Mouse (Mus musculus) WW6 (cell line): ENCODE results near the gene Flrt1.
"Not testable (repeated sequence)": the region's sequence is repeated elsewhere in the genome, so short reads cannot be mapped to it uniquely, and the experiment has no call there.

ENCODE experiments used
- DNase-seq: peaks from one replicate; pipeline ENCODE4 v3.0.0-alpha.2; 2013; ENCODE audit warnings: low read depth, low spot score

Gene Flrt1

DNA sequence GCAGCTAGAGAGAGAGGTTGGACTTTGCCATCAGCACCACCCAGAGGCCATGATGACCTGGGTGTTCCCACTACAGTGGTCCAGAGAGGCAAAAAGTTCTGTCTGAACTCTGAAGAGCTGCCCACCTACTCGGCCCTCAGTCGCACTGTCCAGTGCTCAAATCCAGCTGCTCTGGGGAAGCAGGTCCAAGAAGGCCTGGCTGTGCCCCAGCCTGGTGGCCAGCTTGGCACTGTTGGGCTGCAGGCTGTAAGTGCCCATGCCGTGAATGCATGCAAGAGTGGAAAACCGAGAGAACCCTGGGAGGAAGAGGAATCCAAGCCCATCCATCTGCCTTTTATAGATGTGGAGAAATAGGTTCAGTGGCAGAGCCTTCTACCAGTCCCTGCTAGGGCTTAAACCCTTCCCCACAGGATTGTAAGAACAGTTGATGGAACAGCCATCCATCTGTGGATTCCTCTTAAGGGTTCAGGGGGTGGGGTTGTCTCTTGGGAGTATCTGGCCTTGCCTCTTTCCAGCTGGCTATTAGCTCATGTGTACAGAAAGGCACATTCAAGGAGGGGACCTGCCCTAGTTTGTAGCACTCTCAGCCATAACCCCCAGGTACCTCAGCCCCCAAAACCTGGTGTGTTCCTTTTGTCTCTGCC lies 2.1 kb downstream of the Flrt1 start:
- DNase-seq, result no peak

DNA sequence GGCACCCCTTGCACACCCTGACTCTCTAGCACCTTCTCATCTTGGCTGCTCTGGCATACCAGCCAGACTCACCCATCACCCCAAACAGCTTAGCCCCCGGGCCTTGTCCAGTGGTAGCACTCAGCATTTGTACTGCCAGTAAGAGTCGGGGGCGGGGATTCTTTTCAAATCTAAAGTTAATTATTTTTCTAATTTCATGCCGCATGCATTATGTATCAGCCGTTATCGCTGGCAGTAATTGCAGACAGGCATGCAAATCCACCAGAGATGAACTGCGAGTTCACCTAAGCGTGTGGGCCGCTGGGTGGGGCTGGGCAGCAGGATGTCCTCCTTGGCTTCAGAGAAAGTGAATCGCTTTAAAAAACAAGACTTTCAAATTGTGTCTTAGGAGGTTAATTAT lies 3.5 kb downstream of the Flrt1 start:
- DNase-seq, result no peak

DNA sequence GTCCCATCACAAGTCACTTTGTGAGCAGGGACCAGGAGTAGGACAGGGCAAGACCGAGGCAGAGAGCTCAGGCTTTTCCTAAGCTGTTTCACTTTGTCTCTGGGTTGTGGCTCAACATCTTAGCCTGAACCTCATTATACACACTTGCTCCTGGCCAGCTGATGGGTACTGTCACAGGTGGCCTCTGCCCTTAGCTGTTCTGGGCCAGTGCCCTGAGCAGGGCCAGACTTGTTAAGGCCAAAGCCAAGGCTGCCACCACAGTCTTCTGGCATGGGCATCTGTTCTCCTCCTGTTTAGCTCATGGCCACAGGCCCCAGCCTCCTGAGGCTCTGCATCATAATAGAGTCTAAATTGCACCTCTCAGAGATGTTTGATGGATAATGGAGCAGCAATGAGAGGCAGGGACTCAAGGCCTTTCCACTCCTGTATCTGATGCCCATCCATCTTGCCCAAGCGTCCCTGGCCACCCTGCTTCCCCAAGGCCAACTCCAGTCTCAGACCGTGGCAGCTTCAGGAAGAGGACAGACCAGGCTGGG lies 5.8 kb downstream of the Flrt1 start:
- DNase-seq, result no peak

DNA sequence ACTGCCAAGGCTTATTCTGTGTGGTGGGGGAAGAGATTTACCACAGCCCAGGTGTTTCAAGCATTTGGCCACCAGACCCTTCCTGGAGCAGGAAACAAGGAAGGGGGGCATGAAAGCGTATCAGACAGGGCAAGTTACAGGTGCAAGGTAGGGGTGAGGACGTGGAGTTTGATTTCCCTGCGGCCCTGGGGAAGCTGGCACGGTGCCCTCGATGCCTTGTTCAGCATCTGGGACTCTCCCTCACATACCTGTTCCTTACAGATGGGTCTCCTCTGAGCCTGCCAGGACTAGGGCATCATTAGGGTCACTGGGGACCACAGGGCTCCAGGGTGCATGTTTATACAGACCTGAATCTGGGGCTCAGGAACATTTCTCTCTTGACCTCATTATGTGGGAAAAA lies 12.8 kb downstream of the Flrt1 start:
- DNase-seq, result no peak

DNA sequence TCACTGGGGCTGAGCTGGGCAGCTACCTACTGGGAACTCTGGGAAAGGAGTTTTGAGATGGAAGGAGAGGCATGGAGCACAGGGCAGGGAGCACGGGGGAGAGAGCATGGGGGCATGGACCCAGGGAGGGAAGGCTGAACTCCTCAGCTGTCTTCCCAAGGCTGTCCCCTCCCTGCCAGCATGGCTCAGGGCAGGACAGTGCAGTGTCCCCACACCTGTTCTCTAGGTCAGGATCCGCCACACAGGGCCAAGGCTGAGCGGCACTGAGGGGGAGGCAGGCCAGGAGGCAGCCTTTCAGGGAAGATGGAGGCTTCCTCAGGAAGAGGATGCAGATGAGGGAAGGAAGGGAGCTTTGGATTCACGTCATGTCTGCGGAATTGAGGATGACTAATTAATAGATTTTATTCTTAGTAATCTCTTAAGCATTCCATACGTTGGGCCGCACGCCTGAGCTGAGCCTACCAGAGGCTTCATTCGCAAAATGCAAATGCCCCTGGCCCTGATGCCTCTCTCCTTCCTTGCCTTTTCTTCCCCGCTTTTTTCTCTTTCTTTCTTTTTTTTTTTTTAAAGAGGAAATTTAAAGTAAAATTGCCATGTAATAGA lies 14.0 kb downstream of the Flrt1 start:
- DNase-seq, result no peak

DNA sequence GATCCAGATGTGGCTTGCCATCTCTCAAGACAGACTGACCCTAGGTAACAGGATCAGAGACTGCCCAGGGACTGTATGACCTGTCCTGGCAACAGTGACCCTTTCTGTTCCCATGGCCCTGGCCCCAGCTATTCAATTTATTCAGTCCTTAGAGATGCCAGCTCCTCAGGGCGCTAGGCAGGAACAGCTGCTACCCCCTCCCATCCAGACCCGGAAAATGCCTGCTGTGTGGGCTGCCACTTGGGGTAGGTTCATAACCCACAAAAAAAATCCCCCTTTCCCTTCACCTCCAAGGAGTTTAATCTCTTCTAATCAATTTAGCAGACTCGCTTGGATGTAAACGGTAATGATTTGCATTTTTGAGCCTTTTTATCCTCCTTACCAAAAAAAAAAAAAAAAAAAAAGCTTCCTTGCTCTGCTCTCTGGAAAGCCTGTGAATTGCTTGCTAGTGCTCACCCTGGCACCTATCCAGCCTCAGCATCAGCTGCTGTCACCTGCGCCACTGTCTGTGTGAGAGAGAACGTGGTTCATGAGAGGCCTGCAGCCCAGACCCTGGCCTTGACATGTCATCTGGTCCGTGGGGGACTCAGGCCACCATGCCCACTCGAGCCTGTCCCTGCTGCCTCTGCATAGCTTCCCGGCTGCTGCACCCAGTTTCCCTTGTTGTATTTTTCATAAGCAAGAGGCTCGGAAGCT lies 15.0 kb downstream of the Flrt1 start:
- no peak for DNase-seq

DNA sequence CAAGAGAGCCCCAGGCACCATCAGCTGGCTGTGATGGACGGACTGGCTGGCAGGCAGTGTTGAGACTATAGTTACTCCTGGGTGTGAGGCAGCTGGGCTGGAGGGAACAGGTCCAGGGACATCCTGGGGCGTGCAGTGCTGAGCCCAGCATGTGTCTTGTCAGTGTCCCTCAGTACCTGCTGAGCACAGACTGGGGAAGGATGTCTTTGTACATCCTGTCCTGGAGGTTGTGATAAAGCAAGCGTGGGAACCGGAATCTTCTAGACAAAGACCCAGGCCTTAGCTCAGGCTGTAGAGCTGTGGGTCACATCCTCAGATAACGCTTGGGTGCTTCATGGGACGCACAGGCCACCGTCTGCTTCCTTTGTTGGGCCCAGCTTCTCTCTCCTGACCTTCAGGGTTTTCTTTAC lies 15.7 kb downstream of the Flrt1 start:
- DNase-seq, result no peak

DNA sequence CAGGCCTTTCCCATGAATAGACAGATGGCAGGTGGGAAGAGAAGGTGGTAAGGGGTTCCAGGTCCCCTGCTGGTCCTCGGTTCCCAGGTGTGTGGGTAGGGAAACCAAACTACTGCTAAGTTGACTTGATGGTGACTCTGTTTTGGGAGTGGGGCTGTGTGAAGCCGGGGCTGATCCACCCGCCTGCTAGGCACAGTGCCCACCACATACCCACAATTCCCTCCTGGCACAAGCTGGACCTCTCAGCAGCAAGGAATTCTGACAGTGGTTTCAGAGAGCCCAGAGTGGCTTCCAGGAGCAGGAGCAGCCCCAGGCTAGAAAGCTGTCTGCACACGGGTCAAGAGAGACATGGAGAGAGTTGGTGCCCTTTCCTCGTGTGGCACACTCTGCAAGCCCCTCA lies 16.5 kb downstream of the Flrt1 start:
- DNase-seq, result no peak

DNA sequence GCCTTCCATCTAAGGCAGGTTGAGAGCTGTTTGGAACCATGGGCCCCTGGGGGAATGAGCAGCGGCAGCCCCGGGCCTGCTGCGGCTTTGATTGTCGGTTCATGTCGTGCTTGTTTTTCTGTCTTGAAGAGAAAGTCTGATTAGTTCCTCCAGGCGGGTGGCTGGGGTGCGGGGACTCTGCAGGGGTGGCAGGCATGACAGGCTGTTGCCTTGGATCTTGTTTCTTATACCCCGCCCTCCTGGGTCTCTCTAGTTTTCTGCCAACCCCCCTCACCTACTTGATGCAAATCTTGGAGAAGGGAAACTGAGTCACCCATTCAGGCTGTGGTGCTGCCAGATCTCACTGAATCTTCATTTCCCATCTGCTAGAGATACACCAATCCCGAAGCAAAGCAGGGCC lies 17.0 kb downstream of the Flrt1 start:
- DNase-seq, result no peak

DNA sequence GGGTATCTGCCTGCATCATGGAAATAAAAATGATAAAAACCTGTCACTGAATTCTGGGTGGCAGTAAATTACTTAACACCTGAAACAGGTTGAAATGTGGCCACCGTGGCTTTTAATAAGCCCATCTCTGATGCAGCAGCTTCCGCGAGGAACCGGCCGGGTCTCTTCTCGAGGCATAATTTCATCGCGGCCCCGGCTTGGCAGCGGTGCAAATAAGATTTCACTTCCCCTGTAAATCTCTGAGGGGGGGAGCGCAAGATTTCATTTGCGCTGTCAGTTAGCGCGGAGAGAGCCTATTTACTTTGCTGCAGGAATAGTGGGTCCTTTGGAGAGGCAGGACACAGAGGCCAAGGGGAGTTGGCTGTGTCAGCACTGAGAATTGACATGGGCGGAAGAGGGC lies 20.8 kb downstream of the Flrt1 start:
- DNase-seq, result no peak

DNA sequence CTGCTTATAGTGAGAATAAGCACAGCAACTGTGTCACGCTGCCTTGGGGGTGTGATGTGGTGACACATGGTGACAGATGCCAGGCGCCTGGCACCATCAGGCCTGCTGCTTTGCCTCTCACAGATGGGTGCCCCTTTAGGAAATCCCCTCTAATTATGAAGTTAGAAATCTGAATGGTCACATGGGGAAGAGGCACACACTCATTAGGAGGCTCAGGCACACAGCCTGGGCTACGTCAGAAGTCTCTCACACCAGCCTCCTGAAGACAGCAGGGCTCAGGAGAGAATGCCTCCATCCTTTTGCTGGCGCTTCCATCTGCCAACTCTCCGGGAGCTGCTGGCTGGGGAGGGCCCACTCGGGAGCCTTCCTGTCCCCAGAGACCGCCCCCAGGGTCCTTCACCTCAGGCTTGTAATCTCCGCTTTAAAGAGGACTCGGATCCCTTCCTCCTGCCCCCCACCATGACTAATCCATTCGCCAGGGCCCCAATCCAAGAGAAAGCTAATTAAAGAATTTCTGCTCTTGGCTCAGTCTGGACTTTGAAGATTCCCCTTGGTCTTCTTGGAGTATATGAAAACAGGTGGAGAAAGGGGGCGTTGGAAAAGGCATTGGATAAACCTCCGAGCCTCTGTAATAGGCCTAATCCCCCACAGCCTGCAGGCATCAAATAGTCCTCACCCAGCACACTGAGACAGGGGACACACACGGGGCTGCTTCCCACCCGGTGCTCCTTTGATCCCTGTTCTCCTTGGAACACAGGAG lies 22.3 kb downstream of the Flrt1 start:
- DNase-seq, result no peak

DNA sequence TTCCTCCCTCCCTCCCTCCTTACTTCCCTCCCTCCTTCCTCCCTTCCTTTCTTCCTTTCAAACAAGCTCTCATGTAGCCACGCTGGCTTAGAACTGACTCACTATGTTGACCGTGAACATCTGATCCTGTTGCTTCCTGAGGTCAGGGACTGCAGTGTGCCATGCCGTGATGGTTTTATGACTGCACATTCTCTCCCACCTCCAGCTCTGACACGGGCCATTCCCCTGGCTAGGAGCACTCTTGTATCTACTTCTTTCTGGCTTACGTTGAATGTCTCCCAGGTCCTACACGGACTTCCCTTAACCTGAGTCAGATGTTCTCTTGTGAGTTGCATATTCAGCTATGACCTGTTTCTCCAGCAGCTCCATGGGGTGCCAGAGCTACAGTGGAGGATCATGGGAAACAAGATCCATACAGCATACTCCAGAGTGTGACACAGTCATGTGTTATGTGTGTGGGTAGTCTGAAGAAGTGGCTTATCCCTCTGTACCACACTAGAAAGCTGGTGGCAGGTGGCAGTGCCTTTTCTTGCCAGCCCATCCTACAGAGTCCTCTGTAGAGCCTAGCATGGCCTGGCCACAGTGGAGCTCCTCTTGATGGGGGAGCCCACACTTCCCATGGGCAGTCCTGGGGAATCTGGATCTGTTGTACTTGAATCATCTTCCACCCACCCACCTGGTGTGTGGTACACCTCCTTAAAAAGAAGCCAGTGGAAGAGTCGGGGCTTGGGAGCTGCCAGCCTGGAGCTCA lies 23.8 kb downstream of the Flrt1 start:
- no peak for DNase-seq

DNA sequence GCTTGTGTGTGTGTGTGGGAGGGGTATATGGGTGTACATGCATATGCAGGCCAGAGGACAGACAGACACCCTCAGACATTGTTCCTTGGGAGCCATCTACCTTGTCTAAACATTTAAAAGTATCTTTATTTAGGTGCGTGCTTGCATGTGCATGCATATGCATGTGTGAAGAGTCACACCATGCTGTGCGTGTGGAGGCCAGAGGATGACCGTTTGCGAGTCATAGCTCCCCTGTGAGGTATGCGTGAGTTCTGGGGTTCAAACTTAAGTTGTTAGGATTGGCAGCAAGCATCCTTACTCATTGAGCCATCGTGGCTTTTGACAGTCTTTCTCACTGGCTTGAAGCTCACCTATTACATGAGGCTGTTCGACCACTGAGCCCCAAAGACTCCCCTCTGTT lies 27.3 kb downstream of the Flrt1 start:
- no peak for DNase-seq

DNA sequence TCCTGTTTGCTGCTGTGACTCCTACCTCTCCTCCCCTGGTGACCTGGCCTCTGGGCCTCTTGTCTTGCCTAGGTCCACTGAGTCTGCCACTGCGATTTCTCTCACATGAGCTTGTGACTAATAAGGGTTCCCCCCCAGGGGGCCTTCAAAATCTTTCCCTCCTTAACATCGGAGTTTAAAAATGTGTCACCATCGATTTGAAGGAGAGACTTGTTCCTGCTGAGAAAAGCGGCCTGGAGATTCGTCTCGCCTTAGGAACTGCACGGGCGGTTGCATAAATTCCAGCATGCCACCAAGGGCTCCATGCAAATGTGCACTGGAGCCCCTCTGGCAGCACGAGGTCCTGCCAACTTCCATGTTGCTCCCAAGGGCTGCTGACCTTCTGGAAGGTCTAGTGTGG lies 27.9 kb downstream of the Flrt1 start:
- no peak for DNase-seq

DNA sequence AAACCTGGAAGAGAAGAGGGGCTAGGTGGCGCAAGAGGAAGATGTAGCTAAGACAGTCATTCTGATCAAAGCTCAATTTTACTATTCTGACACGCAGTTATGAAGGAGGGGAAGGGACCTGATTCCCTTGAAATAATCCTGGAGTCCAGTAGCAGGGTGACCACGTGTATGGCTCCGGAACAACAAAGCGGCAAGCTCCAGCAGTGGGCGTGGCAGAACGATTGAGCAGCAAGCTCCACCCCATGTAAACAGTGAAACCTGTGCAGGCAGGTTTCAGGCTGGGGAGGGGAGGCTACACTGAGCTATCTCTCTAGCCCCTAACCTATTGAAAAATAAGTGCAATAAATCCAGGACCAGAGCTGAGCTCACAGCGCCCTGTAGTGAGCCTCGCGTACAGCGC lies 30.2 kb downstream of the Flrt1 start:
- not testable (repeated sequence) for DNase-seq

DNA sequence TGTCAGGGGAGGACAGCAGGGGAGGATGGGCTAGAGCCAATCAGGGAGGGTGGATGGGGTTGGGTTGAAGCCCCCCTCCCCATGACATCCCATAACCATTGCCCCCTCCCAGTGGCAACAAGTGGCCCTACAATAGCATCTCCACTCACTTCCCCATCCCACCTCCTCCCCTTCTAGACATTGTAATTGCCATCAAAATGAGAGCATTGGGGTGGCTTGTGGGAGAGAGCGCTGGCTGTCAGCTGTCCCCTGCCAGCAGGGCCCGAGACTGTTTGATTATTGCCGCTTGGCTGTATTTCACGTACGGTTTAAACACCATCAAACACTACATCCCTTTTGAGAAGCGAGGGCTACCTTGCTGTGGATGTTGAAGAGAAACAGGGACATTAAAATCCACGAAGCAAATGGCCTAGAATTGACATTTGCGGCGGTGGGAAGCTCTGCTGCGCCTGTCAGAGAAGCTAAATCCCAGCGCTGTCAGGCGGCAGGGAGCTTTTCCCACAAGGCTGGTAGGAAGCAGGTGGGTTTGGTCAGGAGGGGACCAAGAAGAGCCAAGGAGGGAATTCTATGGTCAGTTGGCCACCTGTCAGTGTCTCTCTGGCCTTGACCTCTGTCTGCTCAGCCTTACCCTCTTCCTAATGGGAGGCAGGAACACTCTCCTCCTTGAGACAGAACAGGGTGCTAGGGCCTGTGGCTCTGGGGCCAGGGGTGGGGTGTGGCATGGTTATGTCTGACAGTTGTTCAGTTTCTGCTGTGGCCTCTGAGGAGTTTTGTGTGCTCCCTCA lies 31.3 kb downstream of the Flrt1 start:
- DNase-seq, result no peak

DNA sequence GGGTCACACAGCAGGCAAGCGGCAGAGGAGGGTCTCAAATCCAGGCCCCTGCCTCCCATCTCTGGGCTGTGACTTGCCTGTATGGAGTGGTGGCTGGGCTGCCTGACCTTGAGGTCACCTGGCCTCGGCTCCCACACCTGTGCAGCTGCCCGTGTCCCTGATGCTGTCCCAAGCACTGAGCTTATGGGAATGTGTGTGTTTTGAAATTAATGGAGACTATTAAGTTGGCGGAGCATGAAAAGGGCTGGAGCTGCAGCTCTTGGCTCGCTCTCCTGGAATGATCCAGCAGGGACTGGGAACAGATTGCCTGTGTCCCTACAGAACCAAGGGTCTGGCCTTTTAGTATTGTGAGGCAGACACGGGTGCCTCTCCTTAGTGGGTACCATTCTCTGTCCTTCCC lies 33.3 kb downstream of the Flrt1 start:
- no peak for DNase-seq

DNA sequence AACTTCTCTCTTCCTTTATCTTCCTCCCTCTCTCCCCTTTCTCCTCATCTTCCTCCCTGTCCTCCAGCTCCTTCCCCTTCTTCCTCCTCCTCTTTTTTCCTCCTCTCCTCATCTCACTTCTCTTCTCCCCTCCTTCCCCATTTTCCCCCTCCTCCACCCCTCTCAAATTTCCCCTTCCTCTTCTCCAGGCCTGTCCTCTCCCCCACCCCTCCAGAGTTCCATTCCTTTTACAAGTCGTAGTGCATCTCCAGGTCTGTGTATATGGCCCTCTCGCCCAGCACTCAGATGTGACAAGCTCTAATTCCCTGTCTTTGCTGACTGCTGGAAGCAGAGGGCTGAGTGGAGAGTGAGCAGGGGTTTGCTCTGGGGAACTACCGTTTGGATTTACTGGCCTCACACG lies 34.8 kb downstream of the Flrt1 start:
- no peak for DNase-seq

DNA sequence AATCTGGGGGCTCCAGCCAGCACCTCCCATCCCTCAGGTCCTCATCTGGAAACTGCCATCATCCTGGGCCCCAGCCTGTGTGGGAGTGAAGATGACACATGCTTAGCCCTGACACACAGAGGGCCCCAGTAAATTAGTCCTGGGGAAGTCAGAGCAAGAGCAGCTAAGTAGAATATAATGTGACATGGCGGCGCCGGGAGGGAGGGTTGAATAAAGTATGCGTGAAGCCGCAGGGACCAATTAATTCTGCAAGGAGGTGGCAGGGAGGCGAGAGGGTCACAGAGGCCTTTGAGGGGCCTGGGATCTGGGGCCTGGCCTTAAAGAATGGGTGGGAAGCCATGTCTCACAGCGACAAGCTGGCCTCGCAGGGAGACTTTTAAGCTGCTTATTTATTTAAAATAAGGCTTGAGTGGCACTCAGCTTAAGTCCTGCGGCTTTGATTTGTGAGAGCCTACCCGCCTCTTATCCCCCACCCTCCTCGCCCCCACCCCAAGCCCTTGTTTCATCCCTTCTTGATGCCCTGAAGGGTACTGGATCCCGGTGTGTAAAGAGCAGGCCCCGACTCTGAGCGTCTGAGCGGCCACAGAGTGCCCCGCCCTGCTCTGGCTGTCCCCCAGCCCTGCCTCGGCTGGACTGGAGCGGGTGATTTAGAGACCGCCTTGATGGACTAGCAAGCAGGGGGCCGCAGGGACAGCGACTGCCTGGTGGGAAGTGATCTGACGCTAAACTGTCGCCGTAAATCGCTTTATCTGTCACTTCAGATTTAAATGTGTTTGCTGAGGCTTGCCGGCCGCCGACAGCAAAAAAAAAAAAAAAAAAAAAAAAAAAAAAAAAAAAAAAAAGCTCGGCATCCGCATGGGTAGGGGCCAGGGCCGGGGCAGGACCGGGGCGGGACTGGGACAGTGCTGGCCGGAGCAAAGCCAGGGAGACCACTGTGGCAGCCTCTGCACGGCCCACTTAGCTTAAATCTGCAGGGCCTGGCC lies 35.5 kb downstream of the Flrt1 start:
- DNase-seq, result no peak
